Mouse (Mus musculus): ENCODE results near the gene Gm28729. TPM values are rescaled to one million over a fixed set of nuclear protein-coding genes. Genes with fewer than 3 reads are reported as not detected.
A peak's percentile ranks its signal among the peaks of the same experiment; 100 is the strongest.
"Not testable (repeated sequence)": the region's sequence is repeated elsewhere in the genome, so short reads cannot be mapped to it uniquely, and the experiment has no call there.

Gm28729 gene
- polyA plus RNA-seq, 1 experiment from 2014 or later, result not detected

GRCm38 (mm10) chr9:96504116-96504895, 20.8 kb downstream of the Gm28729 start:
- WGBS, result 81% methylated on average over 17 of the region's 17 CpGs
- Histone ChIP-seq H3K27me3 (ENCODE audit: insufficient read depth, low read length) (no peaks in the 10 kb centered on the region), H3K4me2 (no peak overlapping the region), H3K9me3 (ENCODE audit: low read depth, low read length) (no peaks in the 10 kb centered on the region), H3K9ac (no peak overlapping the region), H3K27ac (ENCODE audit: low read depth) (no peak overlapping the region), H3K36me3 (ENCODE audit: insufficient read depth) (no peaks in the 10 kb centered on the region), H3K4me1 (ENCODE audit: insufficient read depth) (no peaks in the 10 kb centered on the region), H3K4me3 (ENCODE audit: low read depth, low read length) (no peak overlapping the region)
- no peak for TF ChIP-seq CTCF (IDR thresholded peaks at IDR 0.05; ENCODE audit: low read depth)
- DNase-seq (no peak), ATAC-seq (ENCODE audit: insufficient read depth) (no peak)

DNA sequence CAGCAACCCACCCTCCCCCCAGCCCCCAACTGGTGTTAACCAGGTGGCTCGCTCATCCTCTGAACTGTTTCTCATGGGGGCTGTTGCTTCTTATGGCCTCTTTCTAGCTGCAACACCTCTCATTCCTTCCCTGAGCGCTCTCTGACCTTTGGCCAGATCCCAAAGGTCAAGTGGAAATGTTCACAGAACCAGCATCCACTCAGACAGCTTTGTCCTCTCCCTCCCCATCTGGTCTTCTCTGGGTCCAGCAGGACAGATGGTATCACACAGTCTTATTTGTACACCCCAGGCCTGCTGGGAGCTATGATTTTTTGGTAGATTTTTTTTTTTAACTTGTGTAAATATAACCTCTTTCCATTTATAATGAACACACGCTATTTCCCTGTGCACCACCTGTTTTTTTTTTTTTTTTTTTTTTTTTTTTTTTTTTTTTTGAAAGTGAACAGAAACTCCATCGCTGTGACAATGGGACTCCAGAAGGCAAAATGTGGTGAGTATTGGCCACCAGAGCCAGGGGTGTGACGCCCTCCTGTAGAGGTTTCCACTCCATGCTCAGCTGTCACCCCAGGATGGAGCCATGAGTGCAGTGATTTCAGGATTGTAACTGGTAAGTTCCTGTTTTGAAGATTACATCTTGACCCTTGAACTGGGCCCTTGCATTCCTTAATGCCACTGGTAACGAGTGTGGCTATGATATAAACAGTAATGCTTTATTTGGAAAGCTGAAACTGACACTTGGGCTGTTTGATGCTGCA, 22.0 kb downstream of the Gm28729 start:
- no peak overlapping the region for H3K27ac ChIP-seq (ENCODE audit: low read depth)
- ATAC-seq (ENCODE audit: insufficient read depth), result no peak
- no peaks in the 10 kb centered on the region for H3K27me3 ChIP-seq (ENCODE audit: insufficient read depth, low read length)
- no peaks in the 10 kb centered on the region for H3K4me1 ChIP-seq (ENCODE audit: insufficient read depth)
- no peak for TF ChIP-seq CTCF (IDR thresholded peaks at IDR 0.05; ENCODE audit: low read depth)
- H3K36me3 ChIP-seq (ENCODE audit: insufficient read depth), result no peaks in the 10 kb centered on the region
- no peak overlapping the region for H3K4me3 ChIP-seq (ENCODE audit: low read depth, low read length)
- no peak for DNase-seq
- WGBS, result 62% methylated on average over 6 of the region's 6 CpGs
- H3K4me2 ChIP-seq, result no peak overlapping the region
- no peak overlapping the region for H3K9ac ChIP-seq
- H3K9me3 ChIP-seq (ENCODE audit: low read depth, low read length), result no peaks in the 10 kb centered on the region

- DNase-seq (no peak), ATAC-seq (ENCODE audit: insufficient read depth) (no peak)
- H3K4me1 ChIP-seq (ENCODE audit: insufficient read depth), result no peaks in the 10 kb centered on the region
- no peaks in the 10 kb centered on the region for H3K9me3 ChIP-seq (ENCODE audit: low read depth, low read length)
- no peak overlapping the region for H3K27ac ChIP-seq (ENCODE audit: low read depth)
- no peak for TF ChIP-seq CTCF (IDR thresholded peaks at IDR 0.05; ENCODE audit: low read depth)
- WGBS, result 43% methylated on average over 7 of the region's 7 CpGs
- H3K9ac ChIP-seq, result no peak overlapping the region
- no peak overlapping the region for H3K4me3 ChIP-seq (ENCODE audit: low read depth, low read length)
- no peaks in the 10 kb centered on the region for H3K27me3 ChIP-seq (ENCODE audit: insufficient read depth, low read length)
- H3K4me2 ChIP-seq, result no peak overlapping the region
- no peaks in the 10 kb centered on the region for H3K36me3 ChIP-seq (ENCODE audit: insufficient read depth)
These were observed 23.8 kb downstream of the Gm28729 start for GRCm38 (mm10) chr9:96501217-96501616.

- Histone ChIP-seq H3K9ac (no peak overlapping the region), H3K27me3 (ENCODE audit: insufficient read depth, low read length) (no peaks in the 10 kb centered on the region), H3K27ac (ENCODE audit: low read depth) (no peak overlapping the region), H3K36me3 (ENCODE audit: insufficient read depth) (no peaks in the 10 kb centered on the region), H3K9me3 (ENCODE audit: low read depth, low read length) (no peaks in the 10 kb centered on the region), H3K4me2 (no peak overlapping the region), H3K4me3 (ENCODE audit: low read depth, low read length) (no peak overlapping the region), H3K4me1 (ENCODE audit: insufficient read depth) (no peaks in the 10 kb centered on the region)
- WGBS, result 17% methylated on average over 3 of the region's 3 CpGs
- ATAC-seq (ENCODE audit: insufficient read depth) (no peak), DNase-seq (peak; percentile 41)
- TF ChIP-seq CTCF (IDR thresholded peaks at IDR 0.05; ENCODE audit: low read depth), result no peak
These were observed 31.9 kb downstream of the Gm28729 start for GRCm38 (mm10) chr9:96493212-96493611.

DNA sequence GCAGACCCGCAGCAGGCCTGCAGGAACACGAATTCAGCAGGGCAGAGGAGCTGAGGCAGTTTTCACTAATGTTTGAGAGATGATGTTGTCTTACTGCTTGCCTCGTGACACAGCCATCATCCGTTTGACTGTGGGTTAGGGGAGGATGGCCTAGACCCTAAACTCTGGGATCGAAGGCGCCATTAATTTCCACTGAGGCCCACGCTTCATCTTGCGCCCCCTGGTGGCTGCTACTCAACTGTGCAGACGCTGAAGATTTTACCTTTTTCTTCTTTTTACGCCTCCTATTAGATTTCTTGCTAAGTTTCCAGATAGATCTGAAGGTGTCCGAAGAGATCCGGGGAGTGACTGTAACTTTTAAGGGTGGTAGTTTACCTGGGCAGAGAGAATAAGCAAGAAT, 33.3 kb downstream of the Gm28729 start:
- Histone ChIP-seq H3K4me2 (0 out of 2 replicates have a peak overlapping the region, but pooled peaks have one; percentile 25), H3K27ac (ENCODE audit: low read depth) (no peak overlapping the region), H3K9me3 (ENCODE audit: low read depth, low read length) (no peaks in the 10 kb centered on the region), H3K27me3 (ENCODE audit: insufficient read depth, low read length) (no peaks in the 10 kb centered on the region), H3K4me3 (ENCODE audit: low read depth, low read length) (no peak overlapping the region), H3K9ac (no peak overlapping the region), H3K4me1 (ENCODE audit: insufficient read depth) (no peaks in the 10 kb centered on the region), H3K36me3 (ENCODE audit: insufficient read depth) (no peaks in the 10 kb centered on the region)
- TF ChIP-seq CTCF (IDR thresholded peaks at IDR 0.05; ENCODE audit: low read depth), result peak; percentile 85
- DNase-seq (peak; percentile 74), ATAC-seq (ENCODE audit: insufficient read depth) (peak; percentile 44; the same call in 1 of the 2 replicates)
- WGBS, result 38% methylated on average over 12 of the region's 12 CpGs

DNA sequence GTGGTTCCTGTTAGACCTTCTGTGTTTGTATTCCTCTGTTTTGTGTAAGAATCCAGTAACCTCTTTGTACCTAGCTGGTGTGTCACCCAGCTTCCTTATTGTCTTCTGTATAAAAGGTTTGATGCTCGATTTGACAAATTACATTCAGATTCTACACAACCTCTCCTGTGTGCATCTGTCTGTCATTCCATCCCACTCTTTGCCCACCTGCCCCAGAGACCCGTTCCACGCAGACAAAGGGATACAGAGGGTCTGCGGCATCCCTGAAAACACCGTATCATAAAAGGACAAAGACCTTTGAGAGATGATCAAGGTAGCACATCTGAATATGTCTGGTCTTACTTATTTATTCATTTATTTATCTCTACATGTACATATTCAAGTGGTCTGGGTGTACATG, 37.2 kb downstream of the Gm28729 start:
- not testable (repeated sequence) for H3K4me2 ChIP-seq; DNase-seq; H3K27me3 ChIP-seq (ENCODE audit: insufficient read depth, low read length); H3K4me1 ChIP-seq (ENCODE audit: insufficient read depth); H3K9ac ChIP-seq; H3K36me3 ChIP-seq (ENCODE audit: insufficient read depth); H3K4me3 ChIP-seq (ENCODE audit: low read depth, low read length); H3K9me3 ChIP-seq (ENCODE audit: low read depth, low read length); ATAC-seq (ENCODE audit: insufficient read depth); H3K27ac ChIP-seq (ENCODE audit: low read depth)
- 91% methylated on average over 5 of the region's 5 CpGs for WGBS

DNA sequence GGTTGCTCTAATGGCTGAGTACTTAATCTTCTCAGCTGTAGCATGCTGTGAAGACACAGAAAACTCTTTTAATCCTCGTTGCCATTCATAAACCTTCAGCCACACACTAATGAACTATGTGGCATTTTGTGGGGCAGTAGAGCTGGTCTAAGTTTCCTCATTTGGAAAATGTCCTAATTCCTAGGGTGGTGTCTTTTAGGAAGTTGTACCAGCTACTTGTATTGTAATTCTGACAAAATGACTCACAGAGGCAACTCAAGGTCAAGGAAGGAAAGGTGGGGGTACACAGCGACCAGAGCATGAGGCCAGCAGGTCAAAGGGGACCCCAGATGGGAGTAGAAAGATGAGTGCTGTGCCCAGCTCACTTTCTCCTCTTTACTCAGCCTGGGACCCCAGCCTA, 41.4 kb downstream of the Gm28729 start:
- no peak overlapping the region for H3K4me2 ChIP-seq
- H3K36me3 ChIP-seq (ENCODE audit: insufficient read depth), result no peaks in the 10 kb centered on the region
- no peaks in the 10 kb centered on the region for H3K27me3 ChIP-seq (ENCODE audit: insufficient read depth, low read length)
- ATAC-seq (ENCODE audit: insufficient read depth) (no peak), DNase-seq (no peak)
- no peaks in the 10 kb centered on the region for H3K4me1 ChIP-seq (ENCODE audit: insufficient read depth)
- 48% methylated on average over 2 of the region's 2 CpGs for WGBS
- no peaks in the 10 kb centered on the region for H3K9me3 ChIP-seq (ENCODE audit: low read depth, low read length)
- no peak overlapping the region for H3K4me3 ChIP-seq (ENCODE audit: low read depth, low read length)
- no peak overlapping the region for H3K27ac ChIP-seq (ENCODE audit: low read depth)
- no peak for TF ChIP-seq CTCF (IDR thresholded peaks at IDR 0.05; ENCODE audit: low read depth)
- no peak overlapping the region for H3K9ac ChIP-seq

All from lung, embryonic 14.5 days (tissue).